Mouse (Mus musculus) testis, adult 2 months (tissue): ENCODE results near the gene Qtrt1.

Source experiments
- CTCF ChIP-seq: fragments of 200-500 bp; IDR thresholded peaks from 2 replicates; pipeline ENCODE4 v1.5.1; 2012; ENCODE audit warnings: low read depth, mild to moderate bottlenecking, inconsistent platforms, low read length, moderate library complexity; ENCODE audit not compliant: control insufficient read depth, insufficient read depth, insufficient replicate concordance
- POLR2A ChIP-seq: fragments of 200-500 bp; IDR thresholded peaks from 2 replicates; pipeline ENCODE4 v1.6.1; 2012; ENCODE audit warnings: low read depth, mild to moderate bottlenecking, inconsistent platforms, low read length, moderate library complexity; ENCODE audit not compliant: control insufficient read depth

DNA sequence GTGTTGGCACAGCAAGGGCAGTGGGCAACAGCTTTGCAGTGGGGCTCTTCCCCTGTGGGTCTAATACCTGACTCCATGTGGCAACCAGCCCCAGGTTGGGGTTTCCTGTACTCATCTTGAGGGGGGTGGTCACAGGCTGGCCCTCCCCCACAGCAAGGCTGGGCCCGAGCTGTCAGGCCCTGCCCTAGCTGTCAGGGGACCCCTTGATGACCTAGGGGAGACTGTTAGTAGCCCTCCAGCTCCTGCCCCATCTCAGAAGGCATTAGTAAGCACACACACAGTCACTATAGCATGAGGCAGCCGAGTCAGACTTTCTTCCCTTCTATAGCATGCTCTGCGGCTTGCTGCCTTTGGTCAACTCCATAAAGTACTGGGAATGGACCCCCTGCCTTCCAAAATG, 15.9 kb upstream of the Qtrt1 start:
- TF ChIP-seq CTCF (no peak), POLR2A (no peak)
